Mouse (Mus musculus) heart, adult 18-20 months (tissue): ENCODE measurements around the gene Smad3. TPM values are rescaled to one million over a fixed set of nuclear protein-coding genes. Genes with fewer than 3 reads are reported as not detected.

Experiments
- DNase-seq, 2 experiments: peaks; one replicate each; pipeline ENCODE4 v3.0.0; 2021 to 2022; ENCODE audit warnings: mixed read lengths in 1 of 2
- long read RNA-seq, 2 experiments: library from polyadenylated mRNA; stranded (forward); transcript quantifications; one replicate each; pipeline ENCODE4 v2.0.0; 2021
- total RNA-seq, 2 experiments: library from RNA; stranded (reverse); gene quantifications; 2 replicates each; pipeline ENCODE4 v1.2.3; 2021

Gene Smad3
- 10 to 100 TPM in 1 of 2 experiments, 1 to 10 TPM in 1; 9.1 to 10.3 TPM for total RNA-seq
- long read RNA-seq, experiment 1, partial matches to known transcripts, result 0 of 8 reads
- long read RNA-seq, experiment 1, other reads (novel, unspliced or antisense), result 8 of 8 reads
- long read RNA-seq, experiment 2, partial matches to known transcripts, result 0 of 4 reads
- long read RNA-seq, experiment 2, other reads (novel, unspliced or antisense), result 4 of 4 reads

DNA sequence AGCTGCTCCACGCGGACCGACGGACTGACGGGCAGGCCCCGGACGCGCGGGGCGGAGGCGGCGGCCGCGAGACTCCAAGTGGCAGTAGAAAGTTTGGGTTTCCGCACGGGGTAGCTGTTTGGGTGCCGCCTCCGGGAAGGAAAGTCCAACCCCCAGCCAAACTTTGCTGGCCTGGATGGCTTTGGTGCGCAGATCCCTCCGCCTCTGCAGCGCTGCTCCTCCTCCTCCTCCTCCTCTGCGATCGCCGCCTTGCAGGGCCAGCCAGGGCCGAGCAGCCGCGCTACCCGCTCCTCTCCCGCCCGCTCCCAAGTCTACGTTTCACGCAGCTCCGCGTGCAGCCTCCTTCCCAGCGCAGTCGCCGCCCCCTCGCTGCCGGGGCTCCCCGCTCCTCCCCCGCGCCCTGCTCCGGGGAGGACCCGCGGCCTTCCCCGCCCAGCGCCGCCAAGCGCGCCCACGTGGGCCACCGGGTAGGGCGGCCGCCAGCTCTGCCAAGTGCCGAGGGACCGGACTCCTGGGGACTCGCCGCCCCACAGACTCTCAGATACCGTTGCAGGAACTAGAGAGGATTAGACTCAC is at the start of gene Smad3:
Gene Smad3, minus strand, starts transcription at position 130 of the 576 bp plus-strand sequence.
- DNase-seq, result peak; percentile 91 to 97

DNA sequence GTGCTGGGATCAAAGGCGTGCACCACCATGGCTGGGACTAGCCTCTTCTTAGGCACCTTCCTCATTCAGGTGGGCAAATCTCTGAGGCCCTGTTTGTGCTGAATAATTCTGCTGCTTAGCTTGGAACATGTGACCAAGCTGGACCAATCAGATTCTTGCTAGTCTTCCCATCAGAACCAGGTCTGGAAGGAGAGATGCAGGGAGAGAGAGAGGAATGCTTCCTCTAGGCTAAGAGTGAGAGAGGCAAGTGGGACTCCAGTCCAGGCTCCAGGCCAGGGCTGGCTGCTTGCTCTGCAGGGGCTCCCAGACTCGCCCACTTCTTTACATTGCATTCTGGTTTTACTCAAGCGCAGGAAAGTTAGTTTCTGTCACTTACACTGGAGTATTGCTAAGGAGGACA is 47.1 kb upstream of the Smad3 start:
- DNase-seq, result no peak

DNA sequence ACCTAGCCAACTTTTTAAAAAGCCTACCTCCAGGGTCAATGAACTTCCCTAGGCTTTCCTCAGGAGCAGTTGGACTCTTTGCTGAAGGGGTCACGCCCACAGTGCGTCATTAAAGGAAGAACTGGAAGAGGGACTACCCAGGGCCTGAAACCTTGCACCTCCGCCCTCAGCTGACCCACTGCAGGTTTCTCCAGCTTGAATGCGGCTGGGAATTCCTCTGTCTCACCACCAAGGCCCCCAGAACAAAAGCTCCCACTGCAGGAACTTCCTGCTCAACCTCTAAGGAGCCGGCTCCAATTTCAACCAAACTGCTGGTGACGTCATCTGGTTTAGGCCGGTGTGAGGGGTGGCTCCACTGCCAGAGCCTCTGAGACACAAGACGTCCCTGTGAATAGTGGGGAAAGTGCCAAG is 45.4 kb upstream of the Smad3 start:
- DNase-seq, result peak in 1 of 2 experiments; percentile 26

DNA sequence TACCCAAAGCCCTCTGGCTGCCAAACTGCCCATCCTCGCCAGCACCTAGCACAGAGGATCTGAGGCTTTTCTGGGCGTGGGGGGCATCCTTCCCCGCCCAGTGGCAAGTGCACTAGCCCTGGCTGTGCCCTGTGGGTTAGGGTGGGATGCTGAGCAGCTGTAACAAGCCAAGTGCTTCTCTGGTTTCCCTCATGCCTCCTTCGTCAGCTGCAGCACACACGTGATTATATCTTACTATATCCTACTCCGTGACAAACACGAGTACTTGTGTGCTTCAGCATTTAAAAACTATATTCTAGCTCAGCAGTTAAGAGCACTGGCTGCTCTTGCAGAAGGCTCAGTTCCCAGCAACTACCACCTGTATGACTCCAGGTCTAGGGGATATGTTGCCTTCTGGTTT is 44.7 kb upstream of the Smad3 start:
- DNase-seq, result no peak

DNA sequence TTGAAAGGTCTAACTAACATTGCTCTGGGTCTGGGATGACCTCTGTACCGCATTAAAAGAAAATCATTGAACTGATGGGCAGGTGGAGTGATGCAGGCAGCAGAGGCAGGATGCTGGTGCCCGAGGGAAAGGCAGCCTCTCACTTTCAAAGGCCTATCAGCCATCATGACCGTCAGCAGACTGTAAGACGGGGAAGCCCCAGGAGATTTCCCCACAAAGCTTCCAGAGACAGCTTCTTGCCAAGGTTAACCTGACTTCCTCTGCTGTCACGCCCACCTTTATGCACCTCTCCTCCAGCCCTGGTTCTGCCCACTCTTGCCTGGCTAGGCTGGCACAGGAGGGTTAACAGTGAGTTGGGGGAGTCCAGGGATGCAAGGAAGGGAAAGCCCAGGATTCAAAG is 44.3 kb upstream of the Smad3 start:
- no peak for DNase-seq

DNA sequence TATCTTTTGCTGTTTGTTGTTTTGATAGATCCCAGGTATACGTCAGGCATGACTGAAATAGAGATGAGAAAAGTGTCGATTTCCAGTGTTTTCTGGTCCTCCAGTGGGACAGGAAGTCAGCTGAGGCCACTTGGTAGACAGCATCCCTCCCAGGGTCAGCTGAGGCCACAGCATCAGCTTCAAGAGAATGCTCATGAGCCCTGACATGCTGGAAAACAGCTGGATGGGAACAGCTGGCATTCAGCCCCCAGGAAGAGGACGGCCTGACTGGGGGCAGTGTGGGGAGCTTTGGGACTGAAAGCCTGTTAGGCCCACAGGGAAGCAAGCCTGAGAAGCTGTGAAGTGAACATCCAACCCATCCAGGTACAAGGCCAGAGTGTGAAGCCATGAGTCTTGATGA is 38.6 kb upstream of the Smad3 start:
- DNase-seq, result peak in 1 of 2 experiments; percentile 30

DNA sequence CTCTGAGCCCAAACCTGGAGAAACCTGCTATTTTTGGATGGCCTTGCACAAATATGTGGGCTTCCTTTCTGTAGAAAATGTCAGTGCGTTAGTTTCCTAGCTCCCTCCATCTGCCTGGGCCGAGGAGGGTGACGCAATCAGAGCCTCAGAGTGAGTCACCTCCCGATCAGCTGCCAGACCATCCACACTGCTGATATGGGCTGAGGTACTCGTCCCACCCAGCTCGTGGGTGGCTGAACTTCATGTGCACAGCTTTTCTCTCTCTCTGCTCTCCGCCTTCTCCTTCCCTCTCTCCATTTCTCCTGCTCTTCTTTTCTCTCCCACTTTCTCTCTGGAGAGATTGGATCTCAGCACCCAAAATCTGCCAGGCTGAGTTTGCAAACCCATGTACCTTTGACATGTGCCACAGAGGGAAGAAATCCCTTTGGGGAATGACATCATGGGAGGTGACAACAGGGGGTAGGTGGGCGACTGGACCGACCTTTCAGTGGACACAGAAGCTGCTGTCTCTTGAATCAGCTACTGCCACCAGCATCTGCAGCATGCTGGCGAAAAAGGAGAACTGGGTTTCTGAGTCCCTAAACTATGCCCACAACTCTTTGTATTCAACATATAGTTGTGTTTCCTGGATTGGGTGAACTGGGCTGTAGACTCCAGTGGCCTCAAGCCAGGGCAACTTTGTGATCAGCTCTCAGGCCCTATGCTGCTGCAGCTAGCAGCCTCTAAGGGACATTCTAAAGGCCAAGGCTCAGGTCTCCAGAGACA is 36.1 kb upstream of the Smad3 start:
- DNase-seq, result peak; percentile 81 to 88

DNA sequence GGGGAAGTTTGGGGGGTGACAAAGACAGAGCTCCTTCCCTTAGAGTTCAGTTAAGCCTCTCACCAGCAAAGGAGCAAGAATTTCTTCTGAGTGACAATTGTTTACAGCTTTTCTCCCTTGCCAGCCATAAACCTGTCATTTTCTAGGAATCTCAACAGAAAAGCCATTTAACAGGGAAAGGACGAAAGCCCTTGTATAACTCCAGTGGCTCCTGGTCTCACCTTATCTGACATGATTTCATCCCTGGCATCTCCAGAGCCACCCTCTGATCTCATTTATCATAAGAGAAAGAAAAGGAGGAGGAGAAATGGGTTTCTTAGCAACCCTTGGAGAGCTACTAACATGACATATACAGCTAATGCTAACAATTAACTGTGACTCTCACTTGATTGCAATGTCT is 33.9 kb upstream of the Smad3 start:
- DNase-seq, result no peak

DNA sequence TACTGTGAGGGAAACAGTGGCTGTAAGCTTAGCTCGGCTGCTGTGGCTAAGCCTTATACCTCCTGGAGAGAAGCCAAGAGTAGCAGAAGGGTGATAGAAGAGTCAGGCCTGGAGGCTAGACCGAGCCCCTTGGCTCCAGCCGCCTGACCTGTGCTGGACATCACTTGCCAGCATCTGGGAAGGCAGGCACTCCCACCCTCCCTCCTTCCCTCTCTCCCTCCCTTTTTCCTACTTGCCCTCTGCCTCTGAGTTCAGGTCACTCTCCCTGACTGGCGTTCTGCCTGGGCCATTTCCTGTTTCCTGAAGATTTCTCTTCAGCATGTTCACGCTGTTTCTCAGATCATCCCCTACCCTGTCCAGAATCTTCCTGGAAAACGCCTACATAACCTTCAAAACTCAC is 33.5 kb upstream of the Smad3 start:
- DNase-seq, result peak; percentile 64 to 68

DNA sequence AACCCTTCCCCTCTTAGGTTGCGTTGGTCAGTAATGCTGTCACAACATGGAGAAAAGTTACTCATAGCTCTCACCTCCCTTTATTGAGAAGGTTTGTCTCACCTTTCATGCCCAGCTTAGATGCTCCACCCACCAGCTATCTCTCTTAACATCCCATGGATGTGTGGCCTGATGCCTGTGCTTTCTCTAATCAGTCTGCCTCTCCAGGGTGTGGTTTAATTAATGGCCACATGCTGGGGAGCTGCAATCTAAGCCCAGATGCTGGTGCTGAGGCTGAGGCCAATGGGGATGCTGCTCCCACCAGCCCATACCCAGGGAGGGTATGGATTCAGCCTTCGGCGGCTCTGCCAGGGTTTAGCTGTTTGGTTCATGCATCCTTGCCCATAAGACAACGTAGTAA is 32.4 kb upstream of the Smad3 start:
- DNase-seq, result no peak

DNA sequence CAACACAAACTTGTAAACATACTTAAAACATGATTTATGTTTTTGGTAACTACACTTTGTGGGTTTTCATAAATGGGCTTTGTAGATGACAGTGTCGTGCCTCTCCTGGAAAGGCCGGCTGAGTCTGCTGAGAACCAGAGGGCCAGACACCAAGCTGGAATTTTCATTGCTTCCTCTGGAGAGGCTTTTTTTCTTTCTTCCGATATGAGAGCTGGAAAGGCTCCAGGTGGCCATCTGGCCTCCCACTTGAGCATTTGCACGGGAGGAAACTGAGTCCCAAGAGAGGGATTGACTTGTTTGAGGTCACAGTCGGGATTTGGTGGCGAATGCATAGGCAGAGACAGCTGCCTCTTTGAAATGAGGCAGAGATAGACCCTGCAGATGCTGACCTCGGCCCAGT is 31.6 kb upstream of the Smad3 start:
- DNase-seq, result peak; percentile 72 to 84

DNA sequence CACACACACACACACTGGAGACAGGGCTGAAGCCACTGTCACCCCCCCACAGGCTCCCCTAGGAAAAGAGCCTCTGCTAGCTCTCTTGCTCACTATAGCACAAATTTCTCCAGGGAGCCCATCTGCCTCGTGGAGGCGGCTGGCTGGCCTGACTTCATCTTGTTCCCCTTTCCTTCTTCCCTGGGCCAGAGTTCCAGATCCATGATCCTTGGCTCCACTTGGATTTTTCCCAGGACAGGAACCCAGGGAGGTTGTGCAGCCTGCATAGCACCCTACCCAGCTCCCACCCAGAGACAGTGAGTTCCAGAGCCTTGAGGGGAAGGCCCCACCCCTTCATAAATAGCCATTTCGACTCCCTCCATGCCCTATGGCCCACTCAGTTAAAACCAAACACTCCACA is 29.8 kb upstream of the Smad3 start:
- peak; percentile 34 to 61 for DNase-seq

DNA sequence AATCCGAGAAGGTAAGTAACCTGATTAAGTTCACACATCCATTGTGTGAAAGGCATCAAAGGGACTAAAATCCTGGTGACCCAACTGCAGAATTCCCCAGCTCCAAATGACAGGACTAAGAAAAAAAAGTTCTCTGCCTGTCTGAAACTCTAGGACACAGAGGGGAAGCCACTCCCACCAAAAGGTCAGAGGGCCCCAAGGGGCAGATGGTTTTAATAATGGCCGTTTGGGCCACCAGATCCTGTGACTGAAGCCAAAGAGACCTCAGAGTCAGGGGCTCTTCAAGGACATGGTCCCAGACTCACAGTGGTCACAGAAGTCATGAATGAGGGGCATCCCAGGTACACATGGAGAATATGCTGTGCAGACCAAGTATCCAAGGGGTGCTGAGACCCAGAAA is 29.3 kb upstream of the Smad3 start:
- no peak for DNase-seq

DNA sequence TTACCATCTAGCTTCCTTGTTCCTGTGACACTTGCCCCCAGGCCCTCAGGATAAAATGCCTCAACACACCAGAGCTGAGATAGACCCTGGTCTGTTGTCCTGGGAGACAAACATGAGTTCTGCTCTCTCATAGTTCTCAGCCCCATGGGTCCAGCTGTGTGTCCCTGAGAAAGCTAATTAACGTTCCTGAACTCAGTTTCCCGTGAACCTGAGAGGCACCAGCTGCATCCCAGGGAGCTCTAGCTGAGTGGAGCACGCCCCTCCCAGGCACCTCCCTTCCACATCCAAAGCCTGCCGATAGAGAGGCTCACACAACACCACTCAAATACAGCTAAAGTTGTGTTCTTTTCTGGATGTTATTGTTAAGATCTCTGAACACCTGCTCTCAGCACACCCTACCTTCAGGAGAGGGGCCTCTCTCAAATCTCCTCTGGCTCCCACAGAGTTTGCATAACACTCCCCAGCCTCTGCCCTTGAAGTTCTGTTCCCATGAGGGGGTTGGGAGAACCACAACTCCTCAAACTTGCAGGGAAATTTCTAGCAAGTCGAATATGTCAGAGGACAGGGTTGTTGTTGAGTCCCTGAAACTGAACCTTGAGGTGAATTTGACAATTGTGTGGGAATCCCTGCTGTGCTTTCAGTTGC is 28.4 kb upstream of the Smad3 start:
- no peak for DNase-seq

DNA sequence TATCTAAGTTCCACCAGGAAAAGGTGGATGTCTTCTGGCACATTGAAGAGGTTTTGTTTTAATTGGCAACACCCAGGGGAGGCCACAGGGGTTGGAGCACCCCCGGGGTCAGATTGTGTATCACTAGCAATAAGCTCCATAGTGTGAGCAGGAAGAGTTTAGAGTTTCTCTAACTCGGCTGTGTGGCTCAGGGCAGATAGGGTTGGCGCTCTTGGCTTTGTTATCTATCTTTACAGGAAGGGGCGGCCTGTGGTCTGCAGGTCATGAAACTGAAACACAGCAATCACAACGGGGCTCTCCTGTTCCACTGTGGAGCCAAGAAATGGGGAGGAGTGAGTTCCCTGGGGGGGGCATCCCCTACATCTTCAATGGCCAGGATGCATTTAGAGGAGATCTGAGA is 27.7 kb upstream of the Smad3 start:
- DNase-seq, result no peak

DNA sequence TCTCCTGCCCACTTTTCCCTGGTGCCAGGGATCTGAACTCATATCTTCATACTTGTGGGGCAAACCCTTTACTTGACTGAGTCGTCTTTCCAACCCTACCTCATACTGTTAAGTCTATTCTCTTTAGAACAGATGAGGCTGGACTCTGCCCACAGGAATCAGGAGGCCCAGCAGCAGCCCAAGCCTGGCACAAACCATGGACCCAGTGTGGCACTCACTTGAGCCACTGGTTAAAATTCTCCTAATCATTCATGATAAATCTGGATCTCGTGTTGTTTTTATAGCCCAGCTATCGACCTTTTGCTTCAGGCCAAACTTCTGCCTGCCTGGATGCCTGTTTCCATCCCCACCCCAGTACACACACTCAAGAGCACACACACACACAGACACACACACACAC is 26.8 kb upstream of the Smad3 start:
- DNase-seq, result no peak

DNA sequence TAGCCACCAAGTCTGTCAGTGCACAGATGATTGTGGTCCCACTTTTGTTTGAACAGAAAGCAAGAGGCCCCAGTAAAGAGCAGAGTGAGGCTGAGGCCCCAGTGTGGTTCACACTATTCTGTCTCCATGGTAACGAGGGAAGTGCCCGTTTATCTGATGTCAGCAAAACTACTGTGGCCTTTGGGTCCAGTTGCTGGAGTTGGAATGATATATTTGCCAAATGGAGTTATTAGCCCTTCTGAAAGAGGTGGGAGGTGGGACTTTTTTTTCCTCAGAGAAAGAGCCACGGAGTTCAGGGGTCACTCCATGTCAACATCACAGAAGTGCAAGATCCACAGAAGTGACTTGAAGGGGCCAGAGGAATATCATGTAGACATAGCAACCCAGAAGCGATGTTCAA is 24.9 kb upstream of the Smad3 start:
- no peak for DNase-seq

DNA sequence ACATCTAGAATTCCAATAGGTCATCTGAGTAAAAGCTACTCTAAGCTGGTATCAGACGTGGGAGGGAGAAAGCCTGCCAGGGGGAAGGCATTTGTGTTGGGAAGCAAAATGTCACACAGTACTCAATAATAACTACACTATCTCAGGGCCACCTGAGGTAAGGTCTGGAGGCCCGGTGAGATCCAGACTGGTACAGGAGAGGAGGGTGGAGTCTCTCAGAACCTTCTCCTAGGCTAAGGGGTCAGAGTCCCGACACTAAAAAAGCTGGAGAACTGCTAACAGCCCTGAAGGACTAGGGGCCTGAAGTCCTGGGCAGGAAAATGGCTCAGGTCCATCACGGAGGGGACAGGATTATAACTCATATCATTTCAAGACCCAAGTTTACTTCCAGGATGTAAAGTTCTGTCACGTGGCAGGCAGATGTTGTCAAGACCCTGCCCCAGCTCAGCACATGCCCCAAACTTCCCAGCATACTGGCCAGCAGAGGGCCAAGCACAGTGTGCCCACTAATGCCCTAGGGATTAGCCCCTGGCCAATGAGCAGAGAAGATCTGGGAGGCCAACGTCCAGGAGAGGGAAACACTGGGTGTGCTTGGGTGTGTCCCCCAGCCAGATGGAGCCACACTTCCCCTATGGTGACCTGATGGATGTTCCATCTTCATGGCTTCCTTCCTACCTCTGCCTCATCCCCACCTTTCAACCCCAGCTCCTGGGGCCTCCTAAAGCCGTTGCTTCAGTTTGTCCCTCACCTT is 24.1 kb upstream of the Smad3 start:
- no peak for DNase-seq

DNA sequence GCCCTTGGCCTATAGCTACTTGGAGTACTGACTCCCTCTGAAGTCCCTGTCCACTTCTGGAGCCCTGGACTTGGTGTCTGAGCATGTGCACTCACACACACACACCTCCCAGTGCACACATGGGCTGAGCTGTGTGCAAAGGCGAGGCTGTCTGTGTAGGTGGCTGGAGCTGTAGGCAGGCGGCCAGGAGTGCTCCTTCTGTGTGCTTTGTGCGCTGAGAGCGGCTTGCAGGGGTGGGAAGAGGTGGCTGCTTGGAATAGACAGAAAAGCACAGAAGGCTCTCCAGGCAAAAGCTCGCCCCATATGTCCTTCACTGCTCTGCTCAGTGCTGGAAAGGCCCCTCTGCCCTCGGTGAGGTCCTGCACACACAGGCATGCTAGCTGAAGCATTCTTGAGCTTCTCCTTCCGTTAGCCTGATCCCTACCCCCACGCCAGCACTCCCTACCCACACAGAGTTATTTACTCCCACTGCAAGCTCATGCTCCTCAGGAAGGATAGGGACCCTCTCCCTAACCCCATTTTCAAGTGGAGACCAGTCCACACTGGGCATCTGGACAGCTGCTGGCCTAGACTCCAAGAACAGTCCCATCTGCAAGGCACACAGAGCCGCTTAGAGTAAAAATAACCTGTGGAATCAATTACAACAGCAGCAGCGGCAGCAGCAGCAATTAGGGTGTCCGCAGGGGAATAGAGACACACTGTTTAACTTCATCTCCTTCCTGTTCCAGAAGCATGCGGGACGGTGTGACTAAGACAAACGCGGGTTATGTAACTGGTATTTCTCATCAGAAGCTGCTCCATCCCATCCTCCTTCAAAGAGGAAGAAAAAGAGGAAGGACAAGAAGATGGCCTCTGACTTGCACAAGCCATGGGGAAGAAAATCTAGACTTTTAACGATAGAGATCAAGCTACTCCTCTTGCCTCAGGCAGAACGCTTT is 22.4 kb upstream of the Smad3 start:
- DNase-seq, result peak; percentile 58 to 63

DNA sequence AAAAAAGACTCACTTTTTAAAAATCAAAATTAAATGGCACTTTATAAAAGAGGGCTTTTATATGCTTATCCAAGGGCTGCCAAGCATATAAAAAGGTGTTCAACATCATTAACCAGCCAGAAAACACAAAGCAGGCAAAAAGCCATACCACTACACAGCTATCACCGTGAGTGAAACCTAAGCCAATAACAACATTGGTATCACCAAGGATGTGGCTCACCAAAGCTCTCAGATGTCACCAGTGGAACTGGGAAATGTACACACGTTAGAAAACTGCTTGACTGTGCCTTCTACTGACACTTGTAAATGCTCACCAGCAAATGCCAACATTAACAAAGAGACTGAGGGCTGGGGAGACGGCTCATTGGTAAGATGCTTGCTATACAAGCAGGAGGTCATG is 18.9 kb upstream of the Smad3 start:
- DNase-seq, result no peak

DNA sequence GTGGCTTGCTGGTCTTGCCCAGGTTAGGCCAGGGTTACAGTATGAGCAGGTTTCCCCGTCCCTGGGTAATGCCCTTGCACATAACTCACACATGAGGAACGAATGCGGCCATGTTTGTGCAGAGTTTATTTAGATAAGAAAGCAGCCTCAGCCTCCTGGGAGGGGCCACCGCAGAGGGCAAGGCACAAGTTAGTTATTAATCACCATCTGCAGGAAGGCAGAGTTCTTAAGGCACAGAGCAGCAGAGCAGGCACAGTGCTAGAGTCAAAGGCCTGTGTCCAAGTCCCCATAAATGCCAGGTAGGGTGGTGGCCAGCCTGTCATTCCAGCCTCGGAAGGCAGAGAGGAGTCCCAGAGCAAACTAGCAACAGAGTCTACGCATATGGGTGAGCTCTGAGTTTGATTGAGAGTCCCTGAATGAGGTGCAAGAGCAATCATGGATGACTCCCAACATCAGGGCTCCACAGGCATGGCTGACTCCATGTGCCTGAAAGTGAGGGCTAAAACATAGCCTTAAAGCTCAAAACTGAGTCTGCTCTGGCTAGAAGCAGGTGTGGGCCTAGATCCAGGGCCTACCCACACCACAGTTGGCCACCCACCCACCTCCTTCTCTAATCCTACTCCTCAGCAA is 17.2 kb upstream of the Smad3 start:
- no peak for DNase-seq
